Mouse (Mus musculus) spleen, adult 2 months (tissue): Measurements from ENCODE around the gene Tmpo. TPM values are rescaled to one million over a fixed set of nuclear protein-coding genes. Genes with fewer than 3 reads are reported as not detected.

Experiments
- DNase-seq, 2 experiments: peaks; one replicate each; pipeline versions ENCODE4 v3.0.0 to v3.0.0-alpha.2; 2012 to 2021; ENCODE audit warnings: low spot score in 2 of 2, low read depth in 1 of 2
- H3K27ac ChIP-seq: fragments of 200-500 bp; 2 replicates; pipeline ENCODE4 v1.5.1; 2012; ENCODE audit warnings: low read length, inconsistent platforms; ENCODE audit not compliant: insufficient read depth
- H3K27me3 ChIP-seq: fragments of 200-500 bp; 2 replicates; pipeline ENCODE4 v1.6.1; 2012; ENCODE audit warnings: mild to moderate bottlenecking, moderate library complexity, low read length, inconsistent platforms; ENCODE audit not compliant: control insufficient read depth, insufficient read depth
- H3K36me3 ChIP-seq: fragments of 200-500 bp; 2 replicates; pipeline ENCODE4 v1.6.1; 2012; ENCODE audit warnings: mild to moderate bottlenecking, low read length, inconsistent platforms; ENCODE audit not compliant: control insufficient read depth, insufficient read depth
- H3K4me1 ChIP-seq: fragments of 200-500 bp; 2 replicates; pipeline ENCODE4 v1.6.1; 2011; ENCODE audit warnings: inconsistent platforms; ENCODE audit not compliant: control insufficient read depth, insufficient read depth, insufficient read length
- H3K4me3 ChIP-seq: fragments of 200-500 bp; 2 replicates; pipeline ENCODE4 v1.5.1; 2011; ENCODE audit warnings: mild to moderate bottlenecking, inconsistent platforms; ENCODE audit not compliant: insufficient read depth, insufficient read length; ENCODE audit errors: extremely low read depth
- CTCF ChIP-seq: fragments of 200-500 bp; IDR thresholded peaks from 2 replicates; pipeline ENCODE4 v1.5.1; 2011; ENCODE audit warnings: mild to moderate bottlenecking, inconsistent platforms; ENCODE audit not compliant: insufficient read depth, insufficient read length, insufficient replicate concordance; ENCODE audit errors: extremely low read depth
- POLR2A ChIP-seq: fragments of 200-500 bp; IDR thresholded peaks from 2 replicates; pipeline ENCODE4 v1.6.1; 2011; ENCODE audit warnings: low read depth, low read length, inconsistent platforms
- WGBS: fragments of 180-500 bp; shearing (Covaris S2); methylation state at CpG from one replicate; pipeline ENCODE4 v1.1.7; 2018; 5-methylcytosine and 5-hydroxymethylcytosine counted together
- polyA plus RNA-seq: library from polyadenylated mRNA; depleted of rRNA; stranded (reverse); fragments of >200 nt; gene quantifications from 2 replicates; pipeline ENCODE4 v1.2.3, GENCODE M21; 2012; rRNA removed

The Tmpo gene
- polyA plus RNA-seq, 1 experiment, result 37.0 TPM

DNA sequence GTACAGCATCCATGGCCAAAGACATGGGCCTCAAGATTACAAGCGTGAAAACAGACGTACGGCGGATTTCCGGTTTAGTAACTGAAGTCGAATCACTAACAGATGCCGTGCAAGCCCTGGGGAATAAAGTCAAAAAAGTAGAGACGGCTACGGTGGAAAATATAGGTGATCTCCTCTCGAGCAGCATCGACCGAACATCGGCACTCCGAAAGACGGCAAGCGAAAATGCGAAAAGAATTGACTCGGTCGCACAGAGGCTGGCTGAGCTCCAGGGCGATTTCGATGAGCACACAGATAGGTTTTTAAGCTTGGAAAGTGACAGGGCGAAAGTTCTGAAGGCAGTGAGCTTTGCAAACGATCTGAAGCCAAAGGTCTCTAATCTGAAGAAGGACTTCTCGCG, 79.2 kb downstream of the Tmpo start:
- Histone ChIP-seq H3K4me3 (no peak overlapping the region), H3K27me3 (no peaks in the 10 kb centered on the region), H3K4me1 (no peaks in the 10 kb centered on the region), H3K27ac (no peak overlapping the region), H3K36me3 (peaks cover 2% of the 10 kb centered on the region; the same call in 1 of the 2 replicates)
- no peak for TF ChIP-seq CTCF
- no peak for TF ChIP-seq POLR2A
- no peak for DNase-seq
- WGBS, result 96% methylated on average over 25 of the region's 25 CpGs

DNA sequence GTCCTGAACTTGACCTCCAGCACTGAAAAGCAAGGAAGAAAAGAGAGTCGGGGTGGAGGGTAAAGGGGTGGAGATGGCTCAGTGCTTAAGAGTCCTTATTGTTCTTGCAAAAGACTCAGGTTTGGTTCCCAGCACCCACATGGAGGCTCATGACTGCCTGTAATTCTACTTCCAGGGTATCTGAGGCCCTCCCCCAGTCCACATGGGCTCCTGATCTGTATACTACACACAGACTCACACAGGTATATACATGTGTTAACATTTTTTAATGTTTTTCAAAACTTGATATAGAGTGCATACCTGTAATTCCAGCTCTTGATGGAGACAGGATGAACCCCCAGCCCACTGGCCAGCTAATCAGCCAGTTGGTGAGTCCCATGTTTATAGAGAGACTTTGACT, 81.0 kb downstream of the Tmpo start:
- no peak for DNase-seq
- Histone ChIP-seq H3K36me3 (peaks cover 5% of the 10 kb centered on the region; the same call in 1 of the 2 replicates), H3K27ac (no peak overlapping the region), H3K4me1 (no peaks in the 10 kb centered on the region), H3K27me3 (no peaks in the 10 kb centered on the region), H3K4me3 (no peak overlapping the region)
- no peak for TF ChIP-seq CTCF
- TF ChIP-seq POLR2A, result no peak
- 100% methylated on average over 1 of the region's 1 CpGs for WGBS

DNA sequence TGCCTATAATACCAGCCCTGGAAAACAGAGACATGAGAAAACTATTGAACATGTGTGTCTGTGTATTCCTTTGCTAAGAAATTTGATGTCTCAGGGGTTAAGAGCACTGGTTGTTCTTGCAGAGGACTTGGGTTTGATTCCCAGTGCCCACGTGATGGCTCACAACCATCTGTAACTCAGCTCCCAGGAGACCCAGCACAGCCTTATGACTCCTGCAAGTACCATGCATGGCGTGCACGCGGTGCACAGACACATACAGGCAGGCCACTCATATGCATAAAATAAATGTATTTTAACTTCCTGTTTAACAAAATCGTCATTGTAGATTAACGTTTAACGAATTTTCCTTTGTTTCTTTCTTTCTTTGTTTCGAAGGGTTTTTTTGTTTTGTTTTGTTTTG, 83.1 kb downstream of the Tmpo start:
- Histone ChIP-seq H3K4me1 (no peaks in the 10 kb centered on the region), H3K36me3 (peaks cover 5% of the 10 kb centered on the region; the same call in 1 of the 2 replicates), H3K27ac (no peak overlapping the region), H3K4me3 (no peak overlapping the region), H3K27me3 (no peaks in the 10 kb centered on the region)
- TF ChIP-seq POLR2A, result no peak
- no peak for TF ChIP-seq CTCF
- WGBS, result 96% methylated on average over 8 of the region's 8 CpGs
- DNase-seq, result no peak

Other genes starting within 250 kb of the Tmpo start
- 6.5 and 7.0 TPM in 2 replicates for gene Apaf1, start 98.5 kb downstream of the Tmpo start, polyA plus RNA-seq
- 0.55 and 1.2 TPM in 2 replicates for gene Ikbip, start 98.4 kb downstream of the Tmpo start, polyA plus RNA-seq
- 173 and 245 TPM in 2 replicates for gene Slc25a3, start 57.3 kb downstream of the Tmpo start, polyA plus RNA-seq